Mouse (Mus musculus): ENCODE measurements around the gene Ogdhl.
A peak's percentile ranks its signal among the peaks of the same experiment; 100 is the strongest.
"Not testable (repeated sequence)": the region's sequence is repeated elsewhere in the genome, so short reads cannot be mapped to it uniquely, and the experiment has no call there.

Gene Ogdhl

GRCm38 (mm10) chr14:32344694-32345093 is 22.9 kb downstream of the Ogdhl start:
- DNase-seq (ENCODE audit: low read depth, low spot score) = no peak
- Histone ChIP-seq H3K36me3 (ENCODE audit: control insufficient read depth, insufficient read depth, low read length, poor library complexity, severe bottlenecking) (no peaks in the 10 kb centered on the region), H3K27me3 (ENCODE audit: control insufficient read depth, insufficient read depth, low read length, poor library complexity, severe bottlenecking) (no peaks in the 10 kb centered on the region)

GRCm38 (mm10) chr14:32347307-32347706 is 25.5 kb downstream of the Ogdhl start:
- DNase-seq (ENCODE audit: low read depth, low spot score) = no peak
- H3K27me3 ChIP-seq (ENCODE audit: control insufficient read depth, insufficient read depth, low read length, poor library complexity, severe bottlenecking) = no peaks in the 10 kb centered on the region
- no peaks in the 10 kb centered on the region for H3K36me3 ChIP-seq (ENCODE audit: control insufficient read depth, insufficient read depth, low read length, poor library complexity, severe bottlenecking)

GRCm38 (mm10) chr14:32351181-32351920 is 29.5 kb downstream of the Ogdhl start:
- not testable (repeated sequence) for H3K27me3 ChIP-seq (ENCODE audit: control insufficient read depth, insufficient read depth, low read length, poor library complexity, severe bottlenecking); H3K36me3 ChIP-seq (ENCODE audit: control insufficient read depth, insufficient read depth, low read length, poor library complexity, severe bottlenecking); DNase-seq (ENCODE audit: low read depth, low spot score)

GRCm38 (mm10) chr14:32364359-32364758 is 42.5 kb downstream of the Ogdhl start:
- DNase-seq (ENCODE audit: low read depth, low spot score) = no peak
- Histone ChIP-seq H3K27me3 (ENCODE audit: control insufficient read depth, insufficient read depth, low read length, poor library complexity, severe bottlenecking) (no peaks in the 10 kb centered on the region), H3K36me3 (ENCODE audit: control insufficient read depth, insufficient read depth, low read length, poor library complexity, severe bottlenecking) (no peaks in the 10 kb centered on the region)

- DNase-seq (ENCODE audit: low read depth, low spot score) = no peak
- H3K36me3 ChIP-seq (ENCODE audit: control insufficient read depth, insufficient read depth, low read length, poor library complexity, severe bottlenecking) = no peaks in the 10 kb centered on the region
Observed at GRCm38 (mm10) chr14:32369756-32370155, 47.9 kb downstream of the Ogdhl start.

GRCm38 (mm10) chr14:32372510-32372909 is 50.7 kb downstream of the Ogdhl start:
- no peak for DNase-seq (ENCODE audit: low read depth, low spot score)
- Histone ChIP-seq H3K36me3 (ENCODE audit: control insufficient read depth, insufficient read depth, low read length, poor library complexity, severe bottlenecking) (no peaks in the 10 kb centered on the region), H3K27me3 (ENCODE audit: control insufficient read depth, insufficient read depth, low read length, poor library complexity, severe bottlenecking) (no peaks in the 10 kb centered on the region)

More at GRCm38 (mm10) chr14:32369756-32370155, 47.9 kb downstream of the Ogdhl start:
- H3K27me3 ChIP-seq (ENCODE audit: control insufficient read depth, insufficient read depth, low read length, poor library complexity, severe bottlenecking) = no peaks in the 10 kb centered on the region

GRCm38 (mm10) chr14:32379395-32380098 is 57.7 kb downstream of the Ogdhl start:
- Histone ChIP-seq H3K27me3 (ENCODE audit: control insufficient read depth, insufficient read depth, low read length, poor library complexity, severe bottlenecking) (no peaks in the 10 kb centered on the region), H3K36me3 (ENCODE audit: control insufficient read depth, insufficient read depth, low read length, poor library complexity, severe bottlenecking) (no peaks in the 10 kb centered on the region)
- no peak for DNase-seq (ENCODE audit: low read depth, low spot score)

- no peaks in the 10 kb centered on the region for H3K36me3 ChIP-seq (ENCODE audit: control insufficient read depth, insufficient read depth, low read length, poor library complexity, severe bottlenecking)
- DNase-seq (ENCODE audit: low read depth, low spot score) = no peak
- H3K27me3 ChIP-seq (ENCODE audit: control insufficient read depth, insufficient read depth, low read length, poor library complexity, severe bottlenecking) = no peaks in the 10 kb centered on the region
Observed at GRCm38 (mm10) chr14:32380099-32380480, 58.3 kb downstream of the Ogdhl start.

GRCm38 (mm10) chr14:32381066-32381465 is 59.2 kb downstream of the Ogdhl start:
- H3K36me3 ChIP-seq (ENCODE audit: control insufficient read depth, insufficient read depth, low read length, poor library complexity, severe bottlenecking) = no peaks in the 10 kb centered on the region
- no peaks in the 10 kb centered on the region for H3K27me3 ChIP-seq (ENCODE audit: control insufficient read depth, insufficient read depth, low read length, poor library complexity, severe bottlenecking)
- DNase-seq (ENCODE audit: low read depth, low spot score) = no peak

GRCm38 (mm10) chr14:32381619-32382018 is 59.8 kb downstream of the Ogdhl start:
- DNase-seq (ENCODE audit: low read depth, low spot score) = no peak
- no peaks in the 10 kb centered on the region for H3K36me3 ChIP-seq (ENCODE audit: control insufficient read depth, insufficient read depth, low read length, poor library complexity, severe bottlenecking)
- H3K27me3 ChIP-seq (ENCODE audit: control insufficient read depth, insufficient read depth, low read length, poor library complexity, severe bottlenecking) = no peaks in the 10 kb centered on the region

- no peaks in the 10 kb centered on the region for H3K36me3 ChIP-seq (ENCODE audit: control insufficient read depth, insufficient read depth, low read length, poor library complexity, severe bottlenecking)
- peak; percentile 6 for DNase-seq (ENCODE audit: low read depth, low spot score)
- no peaks in the 10 kb centered on the region for H3K27me3 ChIP-seq (ENCODE audit: control insufficient read depth, insufficient read depth, low read length, poor library complexity, severe bottlenecking)
Observed at GRCm38 (mm10) chr14:32388196-32388595, 66.4 kb downstream of the Ogdhl start, which contains the start of gene 1700024G13Rik. Gene 1700024G13Rik, minus strand, starts transcription at chr14:32388391.

All from splenic B cell, adult 2 months (primary cell).